Mouse (Mus musculus): ENCODE results near the gene Pbp2.

Pbp2 gene

GRCm38 (mm10) chr6:135299024-135299550, 11.1 kb downstream of the Pbp2 start:
- DNase-seq = no peak

GRCm38 (mm10) chr6:135297570-135297969, 12.6 kb downstream of the Pbp2 start:
- no peak for DNase-seq

DNA sequence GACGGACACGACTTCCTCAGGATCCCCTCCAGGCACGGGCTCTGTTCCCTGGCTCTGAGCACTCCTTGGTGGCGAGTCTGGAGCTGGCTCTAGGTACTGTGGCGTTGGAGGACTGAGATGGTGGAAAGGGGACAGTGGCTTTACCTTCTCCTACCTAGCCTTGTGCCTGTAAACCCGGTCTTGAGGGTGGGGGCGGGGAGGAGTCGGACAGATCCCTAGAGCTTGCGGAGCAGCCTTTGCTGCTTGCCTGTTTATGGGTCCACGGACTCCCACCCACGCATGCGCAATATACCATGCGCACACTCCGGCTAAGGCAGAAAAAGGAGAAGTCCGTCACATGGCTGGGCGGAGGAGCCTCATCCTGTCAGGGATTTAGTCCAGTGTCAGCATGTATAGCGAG, 13.9 kb downstream of the Pbp2 start:
- DNase-seq = no peak

DNA sequence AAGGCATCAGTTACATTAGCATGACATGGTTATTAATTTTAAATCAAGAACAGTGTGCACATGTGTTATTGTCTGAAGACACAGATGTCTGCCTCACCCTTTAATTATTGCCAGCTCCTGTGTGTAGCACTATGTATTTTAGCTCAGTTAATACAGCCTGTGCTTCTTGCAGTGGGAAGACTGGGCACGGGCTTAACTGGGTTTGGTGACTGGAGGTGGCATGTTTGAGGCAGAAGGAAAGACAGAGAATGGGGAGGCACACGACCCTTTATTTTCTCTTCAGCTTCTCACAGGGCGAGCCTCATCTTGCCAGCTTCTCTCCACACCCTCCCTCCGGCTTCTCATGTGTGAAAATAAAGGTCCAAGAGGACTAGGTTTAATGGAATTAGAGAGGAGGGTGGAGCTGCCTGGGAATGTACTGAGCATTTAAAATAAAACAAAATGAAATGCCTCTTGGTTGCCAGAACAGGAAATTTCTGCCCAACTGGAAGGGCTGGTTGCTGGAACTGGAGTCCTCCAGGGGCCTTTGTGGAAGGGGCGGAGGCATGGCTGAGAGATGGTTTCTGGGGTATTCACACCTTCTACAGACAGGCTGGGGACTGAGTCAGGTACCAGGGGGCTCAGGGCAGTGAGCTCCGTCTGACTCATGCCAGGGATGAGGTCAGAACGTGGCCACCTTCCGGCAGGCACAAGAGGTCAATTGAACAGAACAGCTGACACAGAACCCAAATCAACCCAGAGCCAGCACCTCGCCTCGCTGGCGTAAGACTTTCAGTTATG, 14.9 kb downstream of the Pbp2 start:
- DNase-seq = no peak

DNA sequence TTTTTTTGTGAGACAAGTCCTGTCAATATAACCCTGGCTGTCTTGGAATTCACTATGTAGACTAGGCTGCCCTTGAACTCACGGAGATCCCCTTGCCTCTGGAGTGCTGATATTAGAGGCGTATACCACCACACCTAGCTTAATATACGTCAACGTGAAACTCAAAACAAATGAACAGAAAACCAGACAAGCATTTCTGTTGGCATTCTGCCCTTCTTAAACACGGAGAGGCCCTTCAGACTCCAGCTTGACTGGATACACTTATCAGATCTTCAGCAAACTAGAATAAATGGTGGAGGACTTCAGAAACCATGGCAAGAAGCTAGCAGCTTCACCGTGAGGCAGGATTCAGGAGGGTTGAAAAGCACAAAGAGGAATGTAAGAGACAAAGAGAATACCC, 16.1 kb downstream of the Pbp2 start:
- no peak for DNase-seq

- DNase-seq = no peak
These were observed 17.8 kb downstream of the Pbp2 start for GRCm38 (mm10) chr6:135292391-135292790.

DNA sequence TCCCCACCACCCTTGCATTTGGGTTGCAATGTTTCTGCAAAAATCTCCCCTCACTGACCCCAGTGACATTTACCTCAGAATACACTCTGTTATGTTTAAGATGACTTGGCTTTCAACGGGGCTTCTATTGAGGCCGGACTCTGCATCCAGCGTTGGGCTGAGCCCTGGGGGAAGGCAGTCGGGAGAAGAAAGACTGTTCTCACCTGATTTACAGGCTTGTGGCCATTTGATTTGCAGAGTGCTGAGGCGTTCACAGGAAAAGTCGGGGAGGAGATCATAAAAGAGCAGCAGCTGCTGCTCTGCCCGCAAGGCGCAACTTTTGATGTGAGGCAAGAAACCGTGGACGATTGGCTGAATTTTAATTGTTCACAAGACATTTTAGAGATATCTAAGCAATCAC, 30.3 kb downstream of the Pbp2 start:
- no peak for DNase-seq

- DNase-seq = no peak
These were observed 30.9 kb downstream of the Pbp2 start for GRCm38 (mm10) chr6:135279286-135279685.

DNA sequence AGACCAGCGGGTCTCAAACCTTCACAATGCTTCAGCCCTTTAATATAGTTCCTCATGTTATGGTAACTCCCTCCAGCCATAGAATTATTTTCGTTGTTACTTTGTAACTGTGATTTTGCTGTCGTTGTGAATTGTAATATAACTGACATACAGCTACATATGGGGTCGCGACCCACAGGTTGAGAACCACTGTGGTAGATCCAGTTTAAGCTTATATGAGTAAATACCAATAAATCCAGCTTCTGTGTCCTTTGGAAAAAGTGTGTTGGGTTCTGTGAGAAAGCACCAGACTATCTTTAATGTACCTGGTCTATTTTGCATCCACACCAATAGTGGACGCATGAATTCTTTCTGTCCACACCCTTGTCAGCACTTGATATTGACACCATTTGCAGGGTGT, 31.9 kb downstream of the Pbp2 start:
- DNase-seq = no peak

DNA sequence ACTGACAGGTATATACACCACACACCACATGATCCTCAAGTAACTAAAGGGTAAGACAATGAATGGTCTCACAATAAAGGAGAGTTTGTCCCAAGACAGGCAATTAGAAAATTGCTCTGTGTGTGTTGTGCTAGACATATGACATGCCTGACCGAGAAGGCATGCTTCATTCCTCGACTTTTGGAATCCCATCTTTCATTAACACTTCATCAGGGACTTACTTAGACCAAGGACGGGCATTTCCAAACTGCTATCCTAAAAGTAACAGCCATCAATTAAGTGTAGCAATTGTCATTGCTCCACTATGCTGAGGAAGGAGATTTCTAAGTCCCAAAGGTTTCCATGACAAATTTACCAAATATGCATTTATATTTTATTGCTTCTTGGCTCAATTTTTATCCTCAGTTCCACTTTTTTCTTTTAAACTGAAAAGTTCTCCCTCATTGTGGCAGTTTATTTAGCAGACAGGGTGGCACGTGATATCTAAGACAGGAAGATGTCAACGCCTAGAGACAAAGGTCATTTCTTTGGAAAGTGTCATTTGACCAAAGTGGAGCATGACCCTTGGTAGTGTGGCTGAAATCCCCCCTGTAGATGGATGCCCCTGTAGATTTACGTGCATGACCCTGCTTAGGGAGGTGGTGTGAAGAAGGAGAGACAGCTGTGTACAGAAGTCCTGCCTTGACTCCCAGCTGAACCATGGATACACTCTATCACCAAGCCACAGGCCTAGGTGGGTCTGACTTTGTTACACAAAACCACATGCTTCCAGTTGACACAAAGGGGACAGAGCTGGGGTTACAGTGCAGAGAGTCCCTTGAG, 33.5 kb downstream of the Pbp2 start:
- no peak for DNase-seq

GRCm38 (mm10) chr6:135275231-135275630, 35.0 kb downstream of the Pbp2 start:
- DNase-seq = no peak

- no peak for DNase-seq
These were observed 37.1 kb downstream of the Pbp2 start for GRCm38 (mm10) chr6:135273066-135273465.

DNA sequence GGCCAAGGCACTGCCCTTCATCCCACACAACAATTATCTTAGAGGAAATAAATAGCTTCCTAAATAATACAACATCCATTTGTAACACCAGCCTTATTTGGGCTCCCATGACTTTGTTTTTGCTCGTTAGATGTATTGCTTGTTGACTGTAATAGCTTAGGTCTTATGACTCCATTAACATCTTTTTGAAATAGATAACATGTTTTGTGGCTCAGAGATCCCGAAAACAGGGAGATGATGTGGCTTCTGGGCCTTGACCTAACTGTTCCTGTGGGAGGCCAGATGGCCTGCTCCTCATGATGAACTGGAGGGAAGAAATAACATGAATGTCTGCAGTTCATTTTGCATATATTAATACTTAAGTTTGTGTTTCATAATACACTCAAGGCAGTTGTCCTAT, 38.4 kb downstream of the Pbp2 start:
- DNase-seq = no peak

DNA sequence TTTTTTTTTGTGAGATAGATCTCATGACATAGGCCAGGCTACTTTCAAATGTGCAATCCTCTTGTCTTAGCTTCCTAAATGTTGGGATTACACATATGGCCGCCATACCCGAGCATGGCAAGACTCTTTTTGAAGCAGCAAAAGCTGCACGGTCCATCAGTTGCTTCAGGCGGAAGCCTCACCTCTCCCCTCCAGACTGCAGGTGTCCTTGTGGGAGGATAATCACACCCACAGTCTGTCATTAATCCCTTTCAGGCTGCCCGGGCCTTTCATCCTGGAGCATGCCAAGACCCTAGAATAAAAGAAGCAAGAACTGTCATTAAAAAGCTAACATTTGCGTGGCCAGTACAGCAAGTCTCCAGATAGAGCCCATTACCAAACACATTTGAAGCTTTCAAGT, 40.6 kb downstream of the Pbp2 start:
- DNase-seq = no peak

GRCm38 (mm10) chr6:135268392-135268791, 41.8 kb downstream of the Pbp2 start:
- DNase-seq = no peak

DNA sequence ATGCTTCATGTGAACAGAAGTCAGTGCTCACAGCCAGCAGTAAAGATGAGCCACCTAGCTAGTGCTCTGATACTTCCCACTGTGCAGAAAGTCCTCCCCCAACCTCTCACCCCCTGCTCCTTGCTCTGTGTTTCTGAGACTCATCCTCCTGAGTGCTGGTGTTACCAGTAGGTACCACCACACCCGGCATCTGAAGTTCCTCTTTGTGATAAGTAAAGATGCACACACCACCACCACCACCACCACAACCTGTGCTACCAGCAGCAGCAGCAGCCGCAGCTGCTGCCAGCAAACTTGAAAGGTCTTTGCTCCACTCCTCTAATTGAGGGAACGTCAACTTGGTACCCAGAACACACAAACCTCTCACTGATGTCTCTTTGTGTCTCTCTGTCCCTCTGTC, 43.0 kb downstream of the Pbp2 start:
- no peak for DNase-seq

DNA sequence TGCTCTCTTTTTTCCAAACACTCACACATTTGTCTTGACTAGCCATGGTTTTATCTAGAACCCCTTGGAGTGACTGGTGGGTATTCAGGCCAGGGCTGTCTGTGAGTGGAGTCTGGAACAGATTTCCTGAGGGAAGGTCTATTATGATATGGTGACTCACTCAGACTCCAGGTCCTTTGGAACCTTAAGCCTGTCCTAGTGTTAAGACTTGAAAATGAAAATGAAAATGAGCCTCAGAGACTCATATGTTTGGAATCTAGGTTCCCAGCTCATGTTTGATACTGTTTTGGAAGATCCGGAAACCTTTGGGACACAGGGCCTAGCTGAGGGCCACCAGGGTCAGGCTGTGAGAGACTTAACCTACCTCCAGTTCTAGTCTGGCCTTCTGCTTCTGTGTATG, 44.1 kb downstream of the Pbp2 start:
- DNase-seq = no peak

GRCm38 (mm10) chr6:135264136-135264535, 46.1 kb downstream of the Pbp2 start:
- no peak for DNase-seq

- DNase-seq = no peak
These were observed 47.6 kb downstream of the Pbp2 start for GRCm38 (mm10) chr6:135262565-135262964.

DNA sequence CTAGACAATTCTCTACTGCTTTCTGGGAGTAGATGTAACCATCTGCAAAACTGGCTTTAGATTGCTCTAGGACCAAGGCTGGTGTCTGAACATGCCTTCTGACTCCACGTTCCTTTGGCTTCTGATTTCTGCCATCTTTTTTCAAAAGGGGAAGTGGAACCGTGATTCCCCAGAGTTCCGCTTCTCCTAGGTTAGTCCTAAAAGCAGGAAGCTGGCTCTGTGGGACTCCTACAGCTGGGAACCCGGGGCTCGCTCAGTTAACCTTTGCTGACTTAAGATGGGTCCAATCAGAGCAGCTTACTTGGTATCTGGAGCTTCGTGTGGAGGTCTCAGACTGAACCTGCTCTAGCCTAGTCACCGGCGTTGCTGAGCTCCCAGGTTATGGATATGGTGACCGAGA, 49.1 kb downstream of the Pbp2 start:
- no peak for DNase-seq

DNA sequence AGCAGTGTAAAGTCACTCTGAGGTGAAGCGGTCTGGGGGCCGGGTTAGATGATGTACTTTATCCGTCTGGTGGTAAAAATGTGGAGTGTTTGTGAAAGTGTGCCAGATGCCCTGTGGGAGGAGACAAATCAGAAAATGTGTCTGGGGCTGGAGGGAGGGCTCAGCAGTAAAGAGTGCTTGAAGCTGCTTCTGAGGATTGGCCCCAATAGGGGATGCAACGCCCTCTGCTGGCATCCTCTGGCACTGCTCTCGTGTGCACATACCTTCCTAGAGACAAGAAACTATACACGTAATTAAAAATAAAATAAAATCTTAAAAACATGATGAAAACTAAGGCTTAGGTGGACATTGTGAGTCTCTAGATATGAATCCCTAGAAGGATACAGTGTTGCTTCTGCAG, 49.8 kb downstream of the Pbp2 start:
- DNase-seq = no peak
